Mouse (Mus musculus) heart, postnatal 14 days (tissue): ENCODE data around the gene Strn. TPM values are rescaled to one million over a fixed set of nuclear protein-coding genes. Genes with fewer than 3 reads are reported as not detected.
"Not testable (repeated sequence)": the region's sequence is repeated elsewhere in the genome, so short reads cannot be mapped to it uniquely, and the experiment has no call there.

Source experiments
- DNase-seq, 2 experiments: peaks; one replicate each; pipeline ENCODE4 v3.0.0; 2021 to 2022
- intact Hi-C: fragments of 180-260 bp; cut with DNase I; formaldehyde crosslinking; loops from one replicate; pipeline ENCODE4 v1.15.1; 2025
- total RNA-seq, 2 experiments: library from RNA; stranded (reverse); gene quantifications; 2 replicates each; pipeline ENCODE4 v1.2.3; 2021

Gene Strn
- total RNA-seq, 2 experiments from 2014 or later = 30.1 to 32.2 TPM

DNA sequence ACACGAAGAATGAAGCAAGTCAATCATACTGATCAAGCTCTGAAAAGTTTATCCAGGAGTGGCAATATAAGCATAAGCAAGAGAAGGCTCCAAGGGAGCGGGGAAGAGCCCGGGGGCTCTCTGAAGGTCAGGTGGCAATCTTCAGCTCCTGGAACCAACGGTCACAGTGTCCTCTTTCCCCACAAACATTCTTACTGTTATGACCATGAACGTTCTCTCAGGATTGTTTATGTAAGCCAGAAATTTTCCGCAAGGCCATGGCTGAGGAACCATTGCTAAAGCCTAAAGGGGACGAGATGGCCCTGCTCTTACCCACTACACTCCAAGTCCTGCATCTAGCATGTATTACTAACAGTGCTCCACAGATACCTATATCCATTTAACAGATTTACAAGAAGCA is 15.3 kb downstream of the Strn start:
- intact Hi-C loops = no loop called here

GRCm38 (mm10) chr17:78719086-78719485 is 17.9 kb downstream of the Strn start:
- intact Hi-C loops = no loop called here
- no peak for DNase-seq

More for the DNA sequence above, 15.3 kb downstream of the Strn start:
- no peak for DNase-seq

- DNase-seq = no peak
- intact Hi-C loops = no loop called here
Observed at GRCm38 (mm10) chr17:78710258-78710657, 26.7 kb downstream of the Strn start.

- intact Hi-C loops = no loop called here
- no peak for DNase-seq
Observed at GRCm38 (mm10) chr17:78708422-78708821, 28.6 kb downstream of the Strn start.

- intact Hi-C loops = no loop called here
Observed at GRCm38 (mm10) chr17:78702988-78703387, 34.0 kb downstream of the Strn start.

GRCm38 (mm10) chr17:78698965-78699364 is 38.0 kb downstream of the Strn start:
- intact Hi-C loops = no loop called here
- no peak for DNase-seq

More at GRCm38 (mm10) chr17:78702988-78703387, 34.0 kb downstream of the Strn start:
- DNase-seq = no peak

GRCm38 (mm10) chr17:78697462-78697861 is 39.5 kb downstream of the Strn start:
- DNase-seq = no peak
- intact Hi-C loops = no loop called here

GRCm38 (mm10) chr17:78696922-78697321 is 40.1 kb downstream of the Strn start:
- intact Hi-C loops = no loop called here
- no peak for DNase-seq

GRCm38 (mm10) chr17:78689231-78689630 is 47.8 kb downstream of the Strn start:
- DNase-seq, intact Hi-C loops: not testable (repeated sequence)

DNA sequence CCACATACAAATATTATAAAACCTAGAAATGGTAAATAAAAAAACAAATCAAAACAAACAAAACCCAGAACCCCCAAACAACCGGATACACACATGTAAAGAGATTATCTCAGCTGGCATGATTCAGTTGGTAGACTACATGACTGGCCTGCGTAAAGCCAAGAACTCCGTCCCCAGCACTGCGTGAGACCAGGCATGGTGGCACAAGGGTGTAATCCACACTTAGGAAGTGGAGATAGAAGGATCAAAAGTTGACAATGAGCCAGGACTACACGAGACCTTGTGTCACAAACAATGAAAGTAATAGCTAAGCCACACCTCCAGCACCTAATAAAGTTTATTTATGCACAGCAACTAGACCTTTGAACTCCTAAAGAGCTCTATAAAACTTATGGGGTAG is 49.0 kb downstream of the Strn start:
- intact Hi-C loops = no loop called here
- DNase-seq = no peak

DNA sequence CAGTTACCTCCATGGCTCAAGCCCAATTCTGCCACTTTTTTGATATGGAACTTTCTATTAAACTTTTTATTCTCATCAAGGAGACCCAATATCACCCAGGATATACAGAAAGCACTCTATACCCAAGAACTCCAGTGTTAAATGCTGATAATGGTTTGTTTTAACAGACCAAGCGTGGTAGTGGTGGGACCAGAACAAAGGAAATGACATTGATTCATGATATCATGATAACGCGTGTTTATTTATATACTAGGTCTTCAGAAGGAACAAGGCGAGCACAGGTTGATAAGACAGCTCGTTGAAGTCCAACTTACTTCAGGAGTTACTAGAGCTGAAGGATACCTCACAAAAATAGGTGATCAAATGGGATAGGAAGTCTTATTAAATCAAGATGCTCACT is 52.0 kb downstream of the Strn start:
- intact Hi-C loops = no loop called here
- no peak for DNase-seq

DNA sequence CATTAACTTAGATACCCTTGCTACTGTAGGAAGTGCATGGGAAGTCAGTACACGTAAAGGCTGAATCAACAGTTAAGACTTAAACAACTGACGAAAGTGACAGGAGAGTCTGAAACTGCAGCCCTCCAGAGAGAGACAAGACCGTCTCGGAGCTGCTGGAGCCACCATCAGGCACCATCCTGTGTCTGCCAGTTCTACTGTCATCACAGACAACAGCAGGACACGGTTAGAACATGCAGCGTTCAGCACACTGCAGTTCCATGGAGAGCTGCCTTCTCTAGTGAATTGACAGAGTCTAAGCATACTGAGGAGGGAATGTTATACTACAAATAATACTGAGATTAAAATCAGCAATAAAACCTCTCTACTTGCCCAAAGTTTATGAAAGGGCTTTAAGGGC is 54.6 kb downstream of the Strn start:
- DNase-seq = no peak
- intact Hi-C loops = loop anchor here (5.0 kb wide), 1 partner anchor 55 kb away; the partner anchor contains the start of gene Strn

- intact Hi-C loops = no loop called here
- no peak for DNase-seq
Observed at GRCm38 (mm10) chr17:78679503-78679902, 57.5 kb downstream of the Strn start.

GRCm38 (mm10) chr17:78676813-78677212 is 60.2 kb downstream of the Strn start:
- DNase-seq = no peak
- intact Hi-C loops = no loop called here

DNA sequence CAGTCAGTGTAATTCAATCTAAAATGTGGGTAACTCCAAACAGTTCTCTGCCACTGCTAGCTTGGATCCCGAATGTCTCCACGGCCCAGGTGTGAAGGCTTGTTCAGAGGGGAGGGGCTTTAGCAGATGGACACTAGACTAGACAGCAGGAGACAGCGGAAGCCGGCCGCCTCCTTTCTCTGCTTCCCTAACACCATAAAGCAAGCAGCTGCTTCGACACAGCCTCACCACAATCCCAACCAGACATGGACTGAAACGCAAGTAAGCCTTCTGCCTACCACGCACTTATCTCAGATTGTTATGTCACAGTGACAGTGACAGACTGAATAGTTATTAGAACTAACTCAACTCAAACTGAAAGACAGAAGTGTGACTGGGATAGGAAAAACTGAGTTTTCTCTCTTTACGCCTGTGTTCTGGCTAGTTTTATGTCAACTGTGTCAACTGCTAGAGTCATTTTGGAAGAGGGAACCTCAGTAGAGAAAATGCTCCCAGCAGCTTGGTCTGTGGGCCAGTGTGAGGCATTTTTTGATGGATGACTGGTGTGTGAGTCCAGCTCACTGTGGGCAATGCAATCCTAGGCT is 71.9 kb downstream of the Strn start:
- intact Hi-C loops = no loop called here
- no peak for DNase-seq

GRCm38 (mm10) chr17:78654841-78655240 is 82.2 kb downstream of the Strn start:
- DNase-seq = no peak
- intact Hi-C loops = no loop called here

- intact Hi-C loops = no loop called here
- no peak for DNase-seq
Observed at GRCm38 (mm10) chr17:78643853-78644475, 93.0 kb downstream of the Strn start.

GRCm38 (mm10) chr17:78642259-78642658 is 94.7 kb downstream of the Strn start:
- intact Hi-C loops = no loop called here
- no peak for DNase-seq

DNA sequence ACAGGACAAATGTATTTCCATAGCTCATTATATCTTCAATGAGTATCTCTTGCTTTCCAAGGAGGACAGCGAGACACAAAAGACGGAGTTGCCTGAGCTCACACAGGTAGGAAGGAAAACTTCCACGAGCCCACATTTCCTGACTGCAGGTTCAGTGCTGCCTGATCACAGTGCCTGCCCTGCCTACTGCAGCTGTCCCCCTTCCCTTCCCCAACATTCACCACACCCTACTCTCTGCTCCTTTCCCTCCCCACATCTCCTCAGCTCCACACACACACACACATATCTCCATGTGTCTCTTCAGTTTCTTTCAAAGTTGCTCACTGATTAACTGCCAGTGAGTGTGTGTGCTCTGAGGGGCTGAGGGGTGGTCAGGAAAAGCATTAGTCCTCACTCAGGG is 96.6 kb downstream of the Strn start:
- no peak for DNase-seq

GRCm38 (mm10) chr17:78639099-78639498 is 97.9 kb downstream of the Strn start:
- peak; percentile 14 to 40 for DNase-seq
- intact Hi-C loops = no loop called here

More for the DNA sequence above, 96.6 kb downstream of the Strn start:
- intact Hi-C loops = no loop called here

DNA sequence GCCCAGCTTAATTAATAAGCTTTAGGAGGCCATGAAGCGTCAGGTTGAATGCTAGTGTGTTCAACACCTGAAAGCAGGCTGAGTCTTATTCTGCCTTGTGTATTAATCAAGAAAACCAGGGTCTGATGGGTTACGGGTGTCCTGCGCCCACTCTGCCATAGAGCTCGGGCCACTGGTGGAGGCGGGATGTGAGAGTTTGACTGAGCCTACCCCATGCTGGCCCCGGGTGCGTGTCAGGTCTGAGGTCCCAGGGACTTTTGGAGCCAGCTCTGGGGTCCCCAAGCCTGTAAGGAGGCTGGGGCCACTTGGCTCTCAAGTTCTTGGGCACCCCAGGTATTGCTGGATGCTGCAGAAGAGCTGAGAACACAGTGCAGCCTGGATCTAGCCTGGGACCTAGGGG is 99.9 kb downstream of the Strn start:
- intact Hi-C loops = no loop called here
- DNase-seq = no peak

DNA sequence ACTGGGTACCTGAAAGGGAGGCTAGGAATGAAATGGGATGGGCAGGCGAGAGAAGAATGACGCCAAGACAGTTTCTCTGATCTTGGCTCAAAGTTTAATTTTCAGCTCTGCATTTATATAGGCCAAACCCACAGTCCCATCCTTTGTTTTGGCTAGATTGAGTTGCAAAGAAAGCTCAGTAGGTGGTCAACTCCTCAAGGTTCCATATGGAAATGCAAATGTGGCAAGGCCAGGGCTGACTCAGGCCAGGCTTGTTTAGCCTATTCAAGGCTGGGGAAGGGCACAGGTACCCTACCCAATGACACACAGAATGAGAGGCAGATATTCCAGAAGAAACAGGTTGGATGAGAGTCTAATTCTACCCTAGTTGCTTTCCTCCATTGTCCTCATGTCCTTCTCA is 101.4 kb downstream of the Strn start:
- intact Hi-C loops = no loop called here
- no peak for DNase-seq
